Mouse (Mus musculus) bone marrow, adult 2 months (tissue): Measurements from ENCODE around the gene Cdk8.

Experiments used
- CTCF ChIP-seq: fragments of 200-500 bp; IDR thresholded peaks from 2 replicates; pipeline ENCODE4 v1.5.1; 2011; ENCODE audit warnings: low read length, control low read depth; ENCODE audit not compliant: control insufficient read depth, insufficient read depth
- POLR2A ChIP-seq: fragments of 200-500 bp; IDR thresholded peaks from 2 replicates; pipeline ENCODE4 v1.6.1; 2011; ENCODE audit warnings: low read depth, mild to moderate bottlenecking, control low read depth, low read length, borderline replicate concordance; ENCODE audit not compliant: control insufficient read depth

DNA sequence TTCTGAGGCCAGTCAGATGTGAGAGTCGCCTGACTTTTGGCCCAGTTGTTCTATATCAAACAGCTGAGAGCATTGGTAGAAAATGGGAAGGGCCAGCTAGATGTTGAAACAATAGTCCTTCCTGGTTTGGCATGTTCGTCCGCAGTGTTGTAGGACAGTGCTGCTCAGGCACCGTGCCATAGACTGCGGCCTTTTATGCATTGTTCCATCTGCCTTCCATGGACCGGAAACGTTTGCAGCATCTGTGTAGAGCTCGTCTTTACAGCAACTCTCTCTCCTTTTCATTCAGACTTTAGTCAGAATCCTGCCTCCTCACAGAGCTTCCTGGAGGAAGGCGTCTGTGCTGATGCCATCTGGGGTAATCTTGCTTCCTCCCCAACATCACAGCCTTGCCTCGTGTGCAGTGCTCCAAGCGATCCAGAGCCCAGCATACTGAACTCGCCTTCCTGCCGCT lies 57.0 kb downstream of the Cdk8 start:
- TF ChIP-seq CTCF (no peak), POLR2A (no peak)
